Mouse (Mus musculus): ENCODE results near the gene Kctd12. TPM values are rescaled to one million over a fixed set of nuclear protein-coding genes. Genes with fewer than 3 reads are reported as not detected.

Kctd12 gene
- polyA plus RNA-seq (2015; fragmentation: Nextera tagmentation; extraction: Ambion mirVana), result 10.9 and 12.7 TPM in 2 replicates

GRCm38 (mm10) chr14:102982627-102983540 lies at the start of gene Kctd12:
Gene Kctd12 (minus strand): TSS chr14:102982637.
- H3K4me2 ChIP-seq (replicated peaks), result peak within 1 kb of the TSS; percentile 95
- no peaks in the 10 kb centered on the region for H3K9me3 ChIP-seq
- no peaks in the 10 kb centered on the region for H3K36me3 ChIP-seq
- ATAC-seq (replicated peaks), result peak; percentile 91
- no peaks in the 10 kb centered on the region for H3K27me3 ChIP-seq
- H3K4me3 ChIP-seq, result peak within 1 kb of the TSS; percentile 82
- peak within 1 kb of the TSS; percentile 77 for H3K9ac ChIP-seq (replicated peaks)
- 2% methylated on average over 65 of the region's 66 CpGs for WGBS
- peak within 1 kb of the TSS; percentile 75 for H3K27ac ChIP-seq (replicated peaks)
- peaks cover 16% of the 10 kb centered on the region for H3K4me1 ChIP-seq

DNA sequence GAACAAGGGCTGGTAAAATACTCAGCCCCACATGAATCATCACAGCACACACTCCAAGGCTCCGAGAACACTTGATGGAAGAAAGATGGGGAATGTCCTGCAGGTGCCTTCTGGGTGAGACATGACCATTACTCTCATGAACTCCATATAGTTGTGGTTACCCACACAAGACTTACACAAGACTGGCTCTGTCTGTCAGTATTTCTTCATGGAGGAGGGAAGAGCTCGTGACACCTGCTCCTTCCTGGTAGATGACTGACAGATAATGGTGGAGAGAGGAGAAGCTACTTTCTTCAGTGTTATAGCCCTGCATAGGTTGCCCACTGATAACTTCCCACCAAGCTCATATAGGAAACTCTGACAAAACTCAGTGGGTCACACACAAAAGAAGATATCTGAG lies 46.8 kb upstream of the Kctd12 start:
- Histone ChIP-seq H3K27me3 (no peaks in the 10 kb centered on the region), H3K4me1 (no peaks in the 10 kb centered on the region), H3K4me2 (replicated peaks) (no peak overlapping the region), H3K9me3 (no peaks in the 10 kb centered on the region), H3K27ac (replicated peaks) (no peak overlapping the region), H3K4me3 (no peak overlapping the region), H3K36me3 (no peaks in the 10 kb centered on the region), H3K9ac (replicated peaks) (no peak overlapping the region)
- no peak for ATAC-seq (replicated peaks)
- 90% methylated on average over 2 of the region's 2 CpGs for WGBS

DNA sequence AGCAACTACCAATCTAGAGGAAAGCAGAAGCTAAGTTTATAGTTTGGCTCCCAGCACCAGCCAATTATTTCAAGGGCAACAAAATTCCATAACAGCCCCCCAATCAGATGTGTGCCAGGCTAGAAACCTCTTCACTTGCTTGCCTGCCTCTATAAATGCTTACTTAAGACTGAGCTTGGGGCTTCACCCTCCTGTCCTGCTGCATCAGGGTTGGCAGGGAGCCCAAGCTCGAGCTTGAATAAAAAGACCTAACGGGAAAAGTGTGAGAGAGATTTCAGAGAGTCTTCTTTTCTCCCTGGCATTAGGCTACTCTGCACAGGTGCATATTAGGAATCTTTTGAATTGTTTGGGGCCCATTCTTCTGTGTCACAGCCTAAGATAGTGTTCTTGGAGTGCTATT lies 37.6 kb upstream of the Kctd12 start:
- Histone ChIP-seq H3K4me3 (no peak overlapping the region), H3K27ac (replicated peaks) (no peak overlapping the region), H3K4me1 (peaks cover 5% of the 10 kb centered on the region; the same call in 1 of the 2 replicates), H3K27me3 (no peaks in the 10 kb centered on the region), H3K36me3 (no peaks in the 10 kb centered on the region), H3K9me3 (no peaks in the 10 kb centered on the region), H3K9ac (replicated peaks) (no peak overlapping the region), H3K4me2 (replicated peaks) (no peak overlapping the region)
- ATAC-seq (replicated peaks), result no peak
- 15% methylated on average over 2 of the region's 2 CpGs for WGBS

GRCm38 (mm10) chr14:103017009-103017408 lies 34.6 kb upstream of the Kctd12 start:
- H3K4me1 ChIP-seq, result peaks cover 5% of the 10 kb centered on the region; the same call in 1 of the 2 replicates
- no peak for ATAC-seq (replicated peaks)
- 76% methylated on average over 5 of the region's 5 CpGs for WGBS

GRCm38 (mm10) chr14:103012563-103013150 lies 30.2 kb upstream of the Kctd12 start:
- no peaks in the 10 kb centered on the region for H3K36me3 ChIP-seq
- peak; percentile 92 for ATAC-seq (replicated peaks)
- no peak overlapping the region for H3K4me3 ChIP-seq
- WGBS, result 28% methylated on average over 4 of the region's 4 CpGs
- no peaks in the 10 kb centered on the region for H3K27me3 ChIP-seq
- no peaks in the 10 kb centered on the region for H3K9me3 ChIP-seq
- no peak overlapping the region for H3K9ac ChIP-seq (replicated peaks)
- no peaks in the 10 kb centered on the region for H3K4me1 ChIP-seq
- no peak overlapping the region for H3K27ac ChIP-seq (replicated peaks)
- H3K4me2 ChIP-seq (replicated peaks), result no peak overlapping the region

More at GRCm38 (mm10) chr14:103017009-103017408, 34.6 kb upstream of the Kctd12 start:
- Histone ChIP-seq H3K27me3 (no peaks in the 10 kb centered on the region), H3K9me3 (no peaks in the 10 kb centered on the region), H3K9ac (replicated peaks) (no peak overlapping the region), H3K27ac (replicated peaks) (no peak overlapping the region), H3K4me2 (replicated peaks) (no peak overlapping the region), H3K4me3 (no peak overlapping the region), H3K36me3 (no peaks in the 10 kb centered on the region)

- Histone ChIP-seq H3K4me2 (replicated peaks) (no peak overlapping the region), H3K4me1 (no peaks in the 10 kb centered on the region), H3K9me3 (no peaks in the 10 kb centered on the region), H3K4me3 (no peak overlapping the region), H3K36me3 (no peaks in the 10 kb centered on the region), H3K27ac (replicated peaks) (no peak overlapping the region), H3K27me3 (no peaks in the 10 kb centered on the region), H3K9ac (replicated peaks) (no peak overlapping the region)
- WGBS, result 35% methylated on average over 5 of the region's 5 CpGs
- ATAC-seq (replicated peaks), result no peak
These were observed 29.3 kb upstream of the Kctd12 start for GRCm38 (mm10) chr14:103011782-103012181.

- H3K27me3 ChIP-seq, result no peaks in the 10 kb centered on the region
- no peak overlapping the region for H3K4me2 ChIP-seq (replicated peaks)
- no peaks in the 10 kb centered on the region for H3K4me1 ChIP-seq
- no peaks in the 10 kb centered on the region for H3K9me3 ChIP-seq
- no peak for ATAC-seq (replicated peaks)
- H3K9ac ChIP-seq (replicated peaks), result no peak overlapping the region
- no peaks in the 10 kb centered on the region for H3K36me3 ChIP-seq
- H3K27ac ChIP-seq (replicated peaks), result no peak overlapping the region
- WGBS, result 84% methylated on average over 4 of the region's 4 CpGs
- H3K4me3 ChIP-seq, result no peak overlapping the region
These were observed 25.3 kb upstream of the Kctd12 start for GRCm38 (mm10) chr14:103007737-103008136.

DNA sequence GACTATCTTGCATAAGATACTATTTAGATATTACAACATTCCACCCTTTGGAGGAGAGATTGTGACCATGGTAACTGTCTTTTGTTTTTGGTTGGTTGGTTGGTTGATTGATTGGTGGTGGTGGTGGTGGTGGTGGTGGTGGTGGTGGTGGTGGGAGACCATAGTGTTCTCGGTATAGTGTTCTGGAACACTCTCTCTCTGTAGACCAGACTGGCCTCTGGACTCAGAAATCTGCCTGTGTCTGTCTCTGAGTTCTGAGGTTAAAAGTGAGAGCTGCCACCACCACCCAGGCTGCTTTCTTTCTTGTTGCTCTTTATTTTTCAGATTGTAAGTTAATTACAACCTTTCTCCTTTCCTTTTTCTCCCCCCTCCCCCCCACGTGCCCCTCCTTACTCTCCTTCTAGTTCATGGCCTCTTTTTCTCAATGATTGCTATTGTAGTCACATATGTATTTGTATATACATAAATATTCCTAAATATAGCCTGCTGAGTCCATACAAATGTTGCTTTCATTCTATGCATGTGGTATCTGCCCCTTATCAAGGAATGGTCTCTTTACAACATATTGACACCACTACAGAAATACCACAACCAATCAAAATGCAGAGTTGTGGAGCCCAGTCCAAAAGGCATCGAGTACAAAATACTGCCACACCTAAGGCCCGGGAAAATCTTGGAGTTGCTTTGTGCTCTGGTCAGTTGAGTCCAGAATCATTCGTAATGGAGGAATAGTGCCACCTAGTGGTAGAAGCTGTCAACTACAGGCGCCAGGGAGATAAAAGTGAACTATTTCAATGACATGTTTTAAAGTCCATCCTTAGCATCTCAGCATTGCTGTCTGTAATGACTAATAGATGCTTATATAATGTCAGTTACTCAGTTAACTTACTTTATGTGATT lies 12.5 kb upstream of the Kctd12 start:
- no peaks in the 10 kb centered on the region for H3K27me3 ChIP-seq
- WGBS, result 20% methylated on average over 6 of the region's 6 CpGs
- no peak overlapping the region for H3K4me3 ChIP-seq
- ATAC-seq (replicated peaks), result peak; percentile 88
- no peaks in the 10 kb centered on the region for H3K4me1 ChIP-seq
- H3K4me2 ChIP-seq (replicated peaks), result no peak overlapping the region
- no peaks in the 10 kb centered on the region for H3K36me3 ChIP-seq
- no peak overlapping the region for H3K27ac ChIP-seq (replicated peaks)
- H3K9me3 ChIP-seq, result no peaks in the 10 kb centered on the region
- H3K9ac ChIP-seq (replicated peaks), result no peak overlapping the region

DNA sequence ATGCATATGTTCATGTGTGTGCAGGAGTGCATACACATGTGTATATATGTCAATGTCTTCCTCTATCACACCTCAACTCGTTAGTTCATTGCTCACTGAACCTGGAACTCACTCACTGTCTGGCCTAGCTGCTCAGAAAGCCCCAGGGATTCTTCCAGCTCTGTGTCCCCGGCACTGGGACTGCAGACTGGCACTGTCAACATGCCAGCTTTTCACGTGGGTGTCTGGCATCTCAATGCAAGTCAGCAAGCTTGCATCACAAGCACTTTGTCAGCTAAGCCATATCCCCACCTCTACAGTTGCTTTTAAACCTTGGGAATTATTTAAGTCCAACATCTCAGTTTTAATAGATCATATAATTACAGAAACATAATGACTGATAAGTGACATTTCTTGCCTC lies 8.3 kb upstream of the Kctd12 start:
- 30% methylated on average over 3 of the region's 3 CpGs for WGBS
- no peaks in the 10 kb centered on the region for H3K27me3 ChIP-seq
- no peak overlapping the region for H3K9ac ChIP-seq (replicated peaks)
- no peak overlapping the region for H3K27ac ChIP-seq (replicated peaks)
- no peaks in the 10 kb centered on the region for H3K36me3 ChIP-seq
- H3K4me3 ChIP-seq, result no peak overlapping the region
- no peak overlapping the region for H3K4me2 ChIP-seq (replicated peaks)
- no peak for ATAC-seq (replicated peaks)
- H3K4me1 ChIP-seq, result no peaks in the 10 kb centered on the region
- no peaks in the 10 kb centered on the region for H3K9me3 ChIP-seq

DNA sequence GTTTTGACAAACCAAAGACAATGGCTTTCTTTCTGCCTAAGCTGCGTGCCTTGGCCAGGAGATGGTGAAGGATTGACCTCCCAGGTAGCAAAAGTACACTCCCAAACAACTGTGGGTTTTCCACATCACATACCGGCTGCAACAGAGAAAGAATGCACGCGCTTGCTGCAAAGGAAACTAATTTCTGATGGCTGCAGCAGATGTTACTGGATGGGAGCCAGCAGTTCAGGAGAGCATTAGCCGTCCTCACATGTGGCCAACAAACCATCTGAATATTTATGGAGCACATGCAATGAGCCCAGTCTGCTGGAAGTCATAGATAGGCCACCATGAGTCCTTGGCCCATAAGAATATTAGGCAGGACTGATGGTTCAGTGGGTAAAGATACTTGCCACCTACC lies 7.4 kb upstream of the Kctd12 start:
- ATAC-seq (replicated peaks), result no peak
- no peak overlapping the region for H3K4me2 ChIP-seq (replicated peaks)
- H3K9ac ChIP-seq (replicated peaks), result no peak overlapping the region
- no peak overlapping the region for H3K4me3 ChIP-seq
- H3K9me3 ChIP-seq, result no peaks in the 10 kb centered on the region
- H3K27ac ChIP-seq (replicated peaks), result no peak overlapping the region
- H3K36me3 ChIP-seq, result no peaks in the 10 kb centered on the region
- H3K27me3 ChIP-seq, result no peaks in the 10 kb centered on the region
- WGBS, result 77% methylated on average over 5 of the region's 5 CpGs
- H3K4me1 ChIP-seq, result no peaks in the 10 kb centered on the region

- ATAC-seq (replicated peaks), result no peak
- no peak overlapping the region for H3K9ac ChIP-seq (replicated peaks)
- H3K9me3 ChIP-seq, result no peaks in the 10 kb centered on the region
- no peaks in the 10 kb centered on the region for H3K4me1 ChIP-seq
- no peaks in the 10 kb centered on the region for H3K27me3 ChIP-seq
- no peaks in the 10 kb centered on the region for H3K36me3 ChIP-seq
- WGBS, result 90% methylated on average over 4 of the region's 4 CpGs
- H3K4me3 ChIP-seq, result no peak overlapping the region
- H3K4me2 ChIP-seq (replicated peaks), result no peak overlapping the region
- no peak overlapping the region for H3K27ac ChIP-seq (replicated peaks)
These were observed 6.8 kb upstream of the Kctd12 start for GRCm38 (mm10) chr14:102989254-102989653.

GRCm38 (mm10) chr14:102987626-102988025 lies 5.2 kb upstream of the Kctd12 start:
- no peak overlapping the region for H3K27ac ChIP-seq (replicated peaks)
- no peaks in the 10 kb centered on the region for H3K9me3 ChIP-seq
- peaks cover 7% of the 10 kb centered on the region for H3K4me1 ChIP-seq
- H3K27me3 ChIP-seq, result no peaks in the 10 kb centered on the region
- H3K4me3 ChIP-seq, result no peak overlapping the region
- no peaks in the 10 kb centered on the region for H3K36me3 ChIP-seq
- WGBS, result 80% methylated on average over 5 of the region's 5 CpGs
- ATAC-seq (replicated peaks), result no peak
- no peak overlapping the region for H3K9ac ChIP-seq (replicated peaks)
- H3K4me2 ChIP-seq (replicated peaks), result no peak overlapping the region

Data from forebrain, embryonic 15.5 days (tissue).